Mouse (Mus musculus) embryonic facial prominence, embryonic 11.5 days (tissue): ENCODE data around the gene Muc5ac. TPM values are rescaled to one million over a fixed set of nuclear protein-coding genes. Genes with fewer than 3 reads are reported as not detected.

Source experiments
- ATAC-seq: fragments of 200-750 bp; cut with Nextera tagmentation; replicated peaks from 2 replicates; pipeline ENCODE4 v1.8.0; 2017; ENCODE audit warnings: low read depth; ENCODE audit not compliant: insufficient number of reproducible peaks, low FRiP score, low TSS enrichment
- DNase-seq: peaks from one replicate; pipeline ENCODE4 v3.0.0-alpha.2; 2015; ENCODE audit warnings: low spot score
- H3K27ac ChIP-seq: fragments of 300-500 bp; sonication (generic); replicated peaks from 2 replicates; pipeline ENCODE4 v1.5.1; 2014; ENCODE audit warnings: mild to moderate bottlenecking, low read depth, low read length, control low read depth
- H3K27me3 ChIP-seq: fragments of 300-500 bp; sonication (generic); 2 replicates; pipeline ENCODE4 v1.6.1; 2014; ENCODE audit warnings: mild to moderate bottlenecking, low read length, moderate library complexity, mixed read lengths; ENCODE audit not compliant: control insufficient read depth, insufficient read depth
- H3K36me3 ChIP-seq: fragments of 300-500 bp; sonication (generic); replicated peaks from 2 replicates; pipeline ENCODE4 v1.6.1; 2014; ENCODE audit warnings: low read depth, mild to moderate bottlenecking, low read length, moderate library complexity, mixed read lengths; ENCODE audit not compliant: control insufficient read depth, insufficient read depth
- H3K4me1 ChIP-seq: fragments of 300-500 bp; sonication (generic); 2 replicates; pipeline ENCODE4 v1.6.1; 2014; ENCODE audit warnings: low read length, mixed read lengths; ENCODE audit not compliant: control insufficient read depth, insufficient read depth
- H3K4me2 ChIP-seq: fragments of 300-500 bp; sonication (generic); 2 replicates; pipeline ENCODE4 v1.6.1; 2014; ENCODE audit warnings: low read depth, mild to moderate bottlenecking, control low read depth, low read length, moderate library complexity
- H3K4me3 ChIP-seq: fragments of 300-500 bp; sonication (generic); 2 replicates; pipeline ENCODE4 v1.5.1; 2014; ENCODE audit warnings: low read depth, low read length, control low read depth
- H3K9ac ChIP-seq: fragments of 300-500 bp; sonication (generic); replicated peaks from 2 replicates; pipeline ENCODE4 v1.6.1; 2014; ENCODE audit warnings: mild to moderate bottlenecking, control low read depth, low read length
- H3K9me3 ChIP-seq: fragments of 300-500 bp; sonication (generic); replicated peaks from 2 replicates; pipeline ENCODE4 v1.6.1; 2016; ENCODE audit warnings: mild to moderate bottlenecking, low read length, inconsistent platforms, mixed read lengths; ENCODE audit not compliant: control insufficient read depth
- WGBS: fragments of 180-500 bp; shearing (Covaris S2); extraction: QIAGEN DNeasy Blood & Tissue Kit; methylation state at CpG from one replicate; pipeline ENCODE4 v1.1.7; 2014; 5-methylcytosine and 5-hydroxymethylcytosine counted together
- polyA plus RNA-seq: library from polyadenylated mRNA; unstranded; fragments of >200 nt; fragmentation: Nextera tagmentation; extraction: Ambion mirVana; gene quantifications from 2 replicates; pipeline ENCODE4 v1.2.1, GENCODE M21; 2014

The Muc5ac gene
- polyA plus RNA-seq, 1 experiment from 2014 or later, result not detected

DNA sequence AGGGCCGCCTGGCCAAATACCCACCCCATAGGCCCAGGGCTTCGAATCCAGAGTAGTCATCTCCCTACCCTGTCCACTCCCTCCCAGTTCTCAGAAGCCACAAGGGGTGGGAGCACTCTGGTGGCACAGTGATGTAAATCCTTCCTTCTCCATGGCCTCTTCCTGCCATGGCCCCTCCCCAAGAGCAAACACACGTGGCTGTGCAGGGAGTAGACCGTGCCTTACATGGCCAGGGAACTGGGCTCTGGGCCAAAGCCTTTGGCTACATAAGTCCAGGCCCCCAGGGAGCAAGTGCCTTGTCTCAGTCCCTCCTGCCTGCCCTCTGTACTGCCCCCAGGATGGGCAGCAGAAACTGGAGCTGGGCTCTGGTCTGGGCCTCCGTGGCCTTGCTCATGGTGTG lies 50.0 kb downstream of the Muc5ac start, which contains the start of gene Muc5b:
Muc5b (plus strand) TSS at position 292 of the 400 bp plus-strand sequence.
- no peak within 1 kb of the TSS for H3K4me3 ChIP-seq
- DNase-seq (no peak), ATAC-seq (no peak)
- H3K27me3 ChIP-seq, result no peaks in the 10 kb centered on the region
- no peak within 1 kb of the TSS for H3K9ac ChIP-seq
- H3K9me3 ChIP-seq, result no peaks in the 10 kb centered on the region
- no peak within 1 kb of the TSS for H3K4me2 ChIP-seq
- H3K36me3 ChIP-seq, result no peaks in the 10 kb centered on the region
- H3K27ac ChIP-seq, result no peak within 1 kb of the TSS
- H3K4me1 ChIP-seq, result no peaks in the 10 kb centered on the region
- 79% methylated on average over 5 of the region's 5 CpGs for WGBS

DNA sequence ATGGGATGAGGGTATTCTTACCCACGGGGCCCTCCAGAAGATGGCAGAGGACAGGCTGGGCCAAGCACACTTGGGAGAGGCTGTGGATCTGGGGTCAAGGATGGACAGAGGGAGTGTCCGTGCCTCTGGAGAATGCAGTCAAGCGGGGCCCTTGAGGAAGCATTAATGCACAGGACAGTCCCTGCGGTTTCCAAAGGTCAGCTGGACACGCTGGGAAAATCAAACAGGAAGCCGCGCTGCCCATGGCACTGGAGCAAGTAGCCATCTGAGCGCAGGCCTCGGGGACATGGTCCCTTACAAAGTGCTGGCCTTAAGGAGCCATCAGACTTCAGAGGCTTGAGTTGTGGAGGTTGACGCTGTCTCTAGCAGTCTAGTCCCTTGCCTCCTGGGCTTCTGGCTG lies 51.6 kb downstream of the Muc5ac start:
- no peaks in the 10 kb centered on the region for H3K9me3 ChIP-seq
- DNase-seq (no peak), ATAC-seq (no peak)
- no peaks in the 10 kb centered on the region for H3K36me3 ChIP-seq
- no peak overlapping the region for H3K9ac ChIP-seq
- no peak overlapping the region for H3K27ac ChIP-seq
- 76% methylated on average over 10 of the region's 10 CpGs for WGBS
- no peaks in the 10 kb centered on the region for H3K4me1 ChIP-seq
- H3K27me3 ChIP-seq, result no peaks in the 10 kb centered on the region
- H3K4me2 ChIP-seq, result no peak overlapping the region
- H3K4me3 ChIP-seq, result no peak overlapping the region

DNA sequence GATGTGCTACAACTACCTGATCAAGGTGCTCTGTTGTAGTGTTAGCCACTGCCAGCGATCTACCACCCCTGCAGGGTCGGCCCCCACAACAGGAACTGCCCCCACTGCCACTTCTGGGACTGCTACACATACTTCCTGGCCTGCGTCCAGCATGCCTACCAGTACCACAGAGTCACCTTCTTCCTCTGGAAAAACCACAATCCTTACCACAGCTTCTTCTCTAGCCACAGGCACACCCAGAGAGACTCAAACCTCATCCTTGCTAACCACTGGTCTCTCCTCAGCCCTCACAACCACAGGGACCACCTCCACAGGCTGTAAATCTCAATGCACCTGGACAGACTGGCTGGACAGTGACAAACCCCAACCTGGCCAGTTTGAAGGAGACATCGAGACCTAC lies 72.3 kb downstream of the Muc5ac start:
- no peak for ATAC-seq
- Histone ChIP-seq H3K4me2 (no peak overlapping the region), H3K27ac (no peak overlapping the region), H3K4me3 (no peak overlapping the region), H3K4me1 (no peaks in the 10 kb centered on the region), H3K9ac (no peak overlapping the region), H3K27me3 (no peaks in the 10 kb centered on the region), H3K36me3 (no peaks in the 10 kb centered on the region), H3K9me3 (no peaks in the 10 kb centered on the region)
- no peak for DNase-seq
- WGBS, result 90% methylated on average over 4 of the region's 4 CpGs

Other genes with a start within 250 kb of the Muc5ac start
- gene Chid1, start 249.1 kb upstream of the Muc5ac start, polyA plus RNA-seq, result 25.8 and 28.0 TPM in 2 replicates
- 68.8 and 74.7 TPM in 2 replicates for gene Ap2a2, start 226.8 kb upstream of the Muc5ac start, polyA plus RNA-seq
- 0.08 TPM in 2 replicates for gene Muc6, start 133.7 kb upstream of the Muc5ac start, polyA plus RNA-seq
- 0.28 TPM in 1 of 2 replicates, not detected in the other for gene Muc2, start 98.6 kb upstream of the Muc5ac start, polyA plus RNA-seq
- gene Muc5b, start 50.1 kb downstream of the Muc5ac start, polyA plus RNA-seq, result not detected in 2 replicates
- 39.3 and 45.1 TPM in 2 replicates for gene Tollip, start 129.5 kb downstream of the Muc5ac start, polyA plus RNA-seq
- gene Brsk2, start 160.8 kb downstream of the Muc5ac start, polyA plus RNA-seq, result 2.4 and 2.8 TPM in 2 replicates